Mouse (Mus musculus) adrenal gland, adult (tissue): ENCODE data around the gene Cap2.

Experiments used
- DNase-seq, 2 experiments: peaks; one replicate each; pipeline ENCODE4 v3.0.0; 2022 to 2023; ENCODE audit warnings: low spot score in 1 of 2; ENCODE audit not compliant: inconsistent age in 2 of 2

Gene Cap2

GRCm38 (mm10) chr13:46525295-46526255 lies 23.9 kb downstream of the Cap2 start:
- no peak for DNase-seq

- no peak for DNase-seq
Observed at GRCm38 (mm10) chr13:46526645-46527044, 25.0 kb downstream of the Cap2 start.

- DNase-seq = no peak
Observed at GRCm38 (mm10) chr13:46527340-46527739, 25.7 kb downstream of the Cap2 start.

GRCm38 (mm10) chr13:46529037-46529436 lies 27.4 kb downstream of the Cap2 start:
- no peak for DNase-seq

- DNase-seq = no peak
Observed at GRCm38 (mm10) chr13:46530546-46530945, 28.9 kb downstream of the Cap2 start.

GRCm38 (mm10) chr13:46531676-46532075 lies 30.0 kb downstream of the Cap2 start:
- DNase-seq = no peak

- no peak for DNase-seq
Observed at GRCm38 (mm10) chr13:46532276-46532675, 30.6 kb downstream of the Cap2 start.

GRCm38 (mm10) chr13:46533342-46534129 lies 31.9 kb downstream of the Cap2 start:
- DNase-seq = no peak

- no peak for DNase-seq
Observed at GRCm38 (mm10) chr13:46534171-46534968, 32.7 kb downstream of the Cap2 start.

GRCm38 (mm10) chr13:46534969-46535785 lies 33.5 kb downstream of the Cap2 start:
- DNase-seq = no peak

GRCm38 (mm10) chr13:46539284-46539683 lies 37.6 kb downstream of the Cap2 start:
- no peak for DNase-seq

- no peak for DNase-seq
Observed at GRCm38 (mm10) chr13:46540943-46541342, 39.3 kb downstream of the Cap2 start.

GRCm38 (mm10) chr13:46542782-46543181 lies 41.1 kb downstream of the Cap2 start:
- no peak for DNase-seq

- DNase-seq = no peak
Observed at GRCm38 (mm10) chr13:46544608-46545007, 43.0 kb downstream of the Cap2 start.

- no peak for DNase-seq
Observed at GRCm38 (mm10) chr13:46545081-46545480, 43.4 kb downstream of the Cap2 start.

- DNase-seq = no peak
Observed at GRCm38 (mm10) chr13:46546846-46547245, 45.2 kb downstream of the Cap2 start.

- no peak for DNase-seq
Observed at GRCm38 (mm10) chr13:46547253-46547652, 45.6 kb downstream of the Cap2 start.

- DNase-seq = no peak
Observed at GRCm38 (mm10) chr13:46548132-46548531, 46.5 kb downstream of the Cap2 start.

GRCm38 (mm10) chr13:46548600-46549179 lies 47.0 kb downstream of the Cap2 start:
- no peak for DNase-seq

- DNase-seq = no peak
Observed at GRCm38 (mm10) chr13:46550627-46551026, 49.0 kb downstream of the Cap2 start.
